Mouse (Mus musculus): ENCODE measurements around the gene Camkv. TPM values are rescaled to one million over a fixed set of nuclear protein-coding genes. Genes with fewer than 3 reads are reported as not detected.

Camkv gene
- total RNA-seq, 1 experiment from 2014 or later = 3.1 TPM

DNA sequence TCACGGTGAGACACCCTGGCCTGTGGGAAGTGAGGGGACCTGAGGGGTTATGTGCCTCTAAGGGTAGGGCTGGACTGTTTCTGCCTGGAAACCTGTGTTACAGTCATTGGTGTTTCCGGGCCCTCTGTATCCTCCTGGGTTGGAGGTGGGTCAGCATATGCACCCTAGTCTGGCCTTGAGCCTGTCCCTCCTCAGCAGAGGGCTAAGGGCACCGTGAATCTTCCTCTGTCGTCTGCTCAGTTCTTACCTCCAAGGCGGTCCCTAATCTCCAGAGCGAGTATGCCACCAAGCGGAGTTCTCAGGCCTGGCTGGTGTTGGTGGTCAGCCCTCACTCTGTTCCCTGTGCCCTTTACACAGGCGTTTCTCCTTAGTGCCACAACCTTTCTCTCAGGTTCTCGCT lies 27.4 kb downstream of the Camkv start:
- no peak for DNase-seq

DNA sequence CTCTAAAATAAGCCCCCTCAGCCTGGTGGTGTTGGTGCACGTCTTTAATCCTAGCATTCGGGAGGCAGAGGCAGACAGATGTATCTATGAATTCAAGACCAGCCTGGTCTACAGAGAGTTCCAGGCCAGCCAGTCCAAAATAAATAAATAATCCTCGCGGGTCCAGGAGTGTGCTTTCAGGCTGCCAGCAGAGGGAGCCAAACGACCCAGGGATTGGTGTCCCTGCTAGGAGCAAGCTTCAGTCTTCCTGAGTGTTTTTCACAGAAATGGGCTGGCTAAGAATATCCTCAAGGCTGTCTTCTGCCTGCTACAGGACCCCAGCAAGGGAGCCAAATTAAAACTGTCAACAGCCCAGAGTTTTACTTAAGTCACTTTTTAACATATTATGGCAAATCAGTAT lies 28.2 kb downstream of the Camkv start:
- peak; percentile 89 for DNase-seq

DNA sequence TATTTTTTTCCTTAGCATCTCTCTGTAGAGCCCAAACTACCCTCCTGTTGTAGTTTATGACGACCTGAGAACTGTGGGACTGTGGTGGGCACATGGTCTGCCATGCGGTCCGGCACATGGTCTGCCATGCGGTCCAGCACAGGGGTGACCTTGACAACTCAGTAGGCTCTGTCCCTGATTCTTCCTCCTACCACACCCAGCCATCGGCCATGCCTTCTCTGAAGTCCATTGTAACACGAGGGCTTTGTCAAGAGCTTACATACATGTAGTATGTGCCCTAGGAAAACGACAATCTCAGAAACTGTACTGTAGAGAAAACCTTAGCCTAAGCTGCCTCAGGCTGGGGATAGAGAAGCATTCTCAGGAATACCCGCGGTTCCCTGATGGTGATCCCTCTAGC lies 29.2 kb downstream of the Camkv start:
- DNase-seq = no peak

DNA sequence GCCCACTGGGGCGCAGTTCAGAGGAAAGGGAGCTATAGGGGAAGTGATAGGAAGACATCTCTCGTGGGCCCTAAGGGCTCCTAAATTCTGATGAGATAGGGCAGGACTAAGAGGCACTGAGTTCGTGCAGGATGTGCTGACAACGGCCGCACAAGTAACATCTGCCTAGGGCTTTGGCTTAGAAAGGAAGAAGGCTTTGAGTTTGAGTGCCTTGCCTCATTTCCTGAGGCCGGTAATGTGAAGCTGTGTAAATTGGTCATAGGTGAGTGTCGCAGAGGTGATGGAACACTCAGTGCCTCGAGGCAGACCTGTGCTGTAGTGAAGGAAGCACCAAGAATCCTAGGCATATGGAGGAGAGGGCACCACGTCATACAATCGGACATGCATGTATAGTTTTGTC lies 31.2 kb downstream of the Camkv start:
- no peak for DNase-seq

DNA sequence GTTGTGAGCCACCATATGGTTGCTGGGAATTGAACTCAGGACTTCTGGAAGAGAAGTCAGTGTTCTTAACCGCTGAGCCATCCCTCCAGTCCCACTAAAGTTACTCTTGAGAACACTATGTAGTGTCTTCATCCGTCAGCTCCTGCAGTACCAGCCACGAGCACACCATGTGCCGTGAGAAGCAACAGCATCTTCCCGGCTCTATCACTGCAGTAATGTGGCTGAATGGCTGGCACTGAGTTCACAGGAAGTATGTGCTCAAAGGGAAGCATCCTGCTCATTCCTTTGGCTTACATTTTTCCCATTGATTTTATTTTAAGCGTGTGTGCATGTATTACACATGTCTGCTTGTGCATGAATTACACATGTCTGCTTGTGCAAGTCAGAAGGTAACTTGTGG lies 32.0 kb downstream of the Camkv start:
- DNase-seq = no peak

DNA sequence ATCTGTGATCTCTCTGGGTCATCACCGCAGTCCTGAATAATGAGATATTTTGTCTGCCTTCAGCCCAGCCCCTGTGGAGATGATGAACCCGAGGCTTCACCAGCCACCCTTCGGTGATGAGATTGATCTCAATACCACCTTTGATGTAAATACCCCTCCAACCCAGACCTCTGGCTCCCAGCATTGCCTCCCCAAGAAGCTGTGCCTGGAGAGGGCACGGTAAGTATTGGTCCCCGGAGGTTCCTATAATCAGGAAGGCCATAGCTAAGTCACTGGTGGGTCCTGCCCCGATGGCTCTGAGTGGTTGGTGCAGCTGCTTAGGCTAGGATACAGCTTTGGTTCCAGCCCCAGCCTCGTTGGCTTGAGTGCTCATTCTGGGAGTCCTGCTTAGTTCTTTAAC lies 33.1 kb downstream of the Camkv start:
- DNase-seq = no peak

DNA sequence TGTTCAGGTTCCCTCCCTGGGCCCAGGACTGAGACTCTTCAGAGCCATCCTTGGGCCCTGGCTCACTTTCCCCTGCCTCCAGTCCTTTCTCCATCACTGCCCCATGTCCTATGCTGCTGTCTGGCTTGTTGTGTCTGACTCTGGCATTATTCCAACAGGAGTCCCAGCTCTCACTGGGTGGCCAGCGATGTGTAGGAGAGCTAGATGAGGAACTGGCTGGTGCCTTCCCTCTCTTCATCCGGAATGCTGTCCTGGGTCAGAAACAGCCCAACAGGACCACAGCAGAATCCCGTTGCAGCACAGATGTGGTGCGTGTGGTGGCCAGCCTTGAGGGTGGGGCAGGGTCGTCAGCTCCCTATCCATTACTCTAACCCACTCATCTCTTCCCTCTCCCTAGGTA lies 34.8 kb downstream of the Camkv start:
- DNase-seq = no peak

DNA sequence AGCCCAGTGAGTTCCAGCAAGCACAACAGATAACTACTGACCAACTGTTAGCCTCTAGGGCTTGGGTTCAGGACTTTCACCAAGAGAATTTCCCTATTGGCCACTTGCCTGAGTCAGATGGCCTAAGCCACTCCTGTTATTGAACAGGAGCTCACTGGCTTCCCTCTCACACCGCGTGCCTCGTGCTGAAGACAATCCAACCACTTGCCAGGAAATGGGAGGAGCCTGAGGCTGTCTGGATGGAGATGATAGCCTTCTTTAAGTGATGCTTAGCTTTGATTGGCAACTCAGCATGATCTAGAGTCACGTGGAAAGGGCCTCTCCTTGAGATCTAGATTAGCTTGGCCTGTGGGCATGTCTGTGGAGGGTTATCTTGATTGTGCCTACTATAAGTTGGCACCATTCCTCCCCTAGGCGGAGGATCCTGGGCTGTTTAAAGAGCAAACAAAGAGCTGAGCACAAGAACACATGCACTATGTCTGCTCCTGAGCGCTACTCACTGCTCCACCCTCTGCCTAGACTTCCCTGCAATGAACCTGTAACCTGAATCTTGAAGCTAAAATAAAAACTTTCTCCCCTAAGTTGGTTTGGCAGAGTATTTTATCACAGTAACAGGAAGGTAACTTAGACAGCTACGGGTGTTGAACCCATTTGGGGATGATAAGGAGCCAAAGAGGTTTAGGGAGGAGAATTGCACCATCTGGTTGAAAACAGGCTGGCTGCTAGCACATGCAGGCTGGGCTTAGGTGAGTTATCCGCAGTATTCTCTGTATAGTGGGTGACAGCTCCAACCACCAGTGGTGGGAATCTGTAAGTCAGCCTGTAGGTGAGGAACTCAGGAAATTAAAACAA lies 36.4 kb downstream of the Camkv start:
- no peak for DNase-seq

DNA sequence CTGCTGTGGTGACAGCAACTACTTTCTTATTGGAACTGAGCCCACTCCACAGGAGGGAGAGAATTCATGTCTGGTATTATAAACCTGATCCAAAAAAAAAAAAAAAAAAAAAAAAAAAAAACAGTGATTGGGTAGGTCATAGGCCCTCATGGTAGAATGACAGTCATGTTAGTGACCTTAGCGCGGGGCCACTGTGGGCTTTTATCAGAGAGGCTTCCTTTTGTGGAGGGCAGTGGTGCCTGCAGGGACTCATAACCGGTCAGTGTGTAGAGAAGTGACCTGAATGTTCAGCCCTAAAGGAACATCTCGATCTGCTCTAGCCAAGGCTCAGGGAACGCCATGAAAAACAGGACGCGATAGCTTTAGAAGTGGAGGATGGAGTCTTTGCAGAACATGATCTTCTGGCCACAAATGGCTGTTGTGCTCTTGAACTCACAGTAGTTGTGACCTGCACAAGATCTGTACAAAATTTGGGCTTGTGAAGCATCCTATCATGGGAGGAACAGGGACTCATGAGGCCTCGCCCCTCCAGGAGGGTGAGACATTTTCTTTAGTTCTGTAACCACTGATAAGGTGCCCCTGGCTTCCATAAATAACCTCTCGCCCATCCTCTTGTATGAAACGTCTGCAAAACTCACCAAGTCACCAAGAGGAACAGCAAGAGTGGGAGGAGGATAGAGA lies 39.2 kb downstream of the Camkv start:
- DNase-seq = no peak

DNA sequence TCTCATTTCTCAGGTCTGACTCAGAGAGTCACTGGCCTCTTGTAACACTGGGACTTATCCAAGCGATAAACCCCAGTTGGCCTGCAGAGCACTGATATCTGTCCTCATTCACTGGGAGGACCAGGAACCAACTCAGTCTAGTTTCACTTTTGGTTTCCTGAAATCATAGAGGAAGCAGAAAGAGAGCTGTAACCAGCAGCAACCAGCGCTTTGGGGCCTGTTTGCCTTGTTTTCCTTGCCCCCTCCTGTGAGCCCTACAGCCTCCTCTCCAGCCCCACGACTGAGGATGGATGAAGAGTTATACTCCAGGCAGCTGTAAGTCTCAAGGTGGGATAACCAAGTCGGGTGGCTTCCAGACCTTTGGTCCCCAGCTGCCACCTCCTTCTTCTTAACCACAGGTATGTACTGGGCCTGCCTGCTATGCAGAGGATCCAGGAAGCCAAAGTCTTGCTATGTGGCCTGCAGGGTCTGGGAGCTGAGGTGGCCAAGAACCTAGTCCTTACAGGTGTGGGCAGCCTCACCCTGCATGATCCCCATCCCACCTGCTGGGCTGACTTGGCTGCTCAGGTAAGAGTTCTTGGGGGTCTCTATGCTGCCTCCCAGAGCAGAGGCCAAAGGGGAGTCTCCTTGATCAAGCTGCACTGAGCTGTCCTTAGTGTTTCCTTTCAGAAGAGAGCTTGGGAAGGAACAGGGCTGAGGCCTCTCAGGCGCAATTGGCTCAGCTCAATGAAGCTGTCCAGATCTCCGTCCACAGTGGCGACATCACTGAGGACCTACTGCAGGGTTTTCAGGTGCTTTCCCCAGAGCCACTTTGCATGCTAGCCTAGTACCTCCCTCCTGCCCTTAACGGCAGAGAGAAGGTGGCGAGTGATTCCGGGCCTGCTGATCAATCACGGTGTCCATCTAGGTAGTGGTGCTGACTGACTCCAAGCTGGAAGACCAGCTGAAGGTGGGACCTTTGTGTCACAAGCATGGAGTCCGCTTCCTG lies 40.2 kb downstream of the Camkv start, which contains the start of gene Uba7:
Uba7 (plus strand) TSS at position 107 of the 988 bp plus-strand sequence.
- DNase-seq = no peak

DNA sequence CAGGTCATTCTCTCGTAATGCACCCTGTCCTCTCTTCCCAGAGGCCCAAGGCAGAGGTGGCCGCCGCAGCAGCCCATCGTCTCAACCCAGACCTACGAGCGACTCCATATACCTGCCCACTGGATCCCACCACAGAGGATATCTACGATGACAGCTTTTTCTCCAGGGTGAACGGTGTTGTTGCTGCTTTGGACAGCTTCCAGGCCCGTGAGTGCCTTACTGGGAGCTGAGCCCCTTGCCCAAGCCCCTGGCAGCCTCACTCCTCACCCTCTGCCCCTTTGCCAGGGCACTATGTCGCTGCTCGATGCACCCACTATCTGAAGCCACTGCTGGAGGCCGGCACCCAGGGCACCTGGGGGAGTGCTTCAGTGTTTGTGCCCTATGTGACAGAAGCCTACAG lies 43.3 kb downstream of the Camkv start:
- no peak for DNase-seq

DNA sequence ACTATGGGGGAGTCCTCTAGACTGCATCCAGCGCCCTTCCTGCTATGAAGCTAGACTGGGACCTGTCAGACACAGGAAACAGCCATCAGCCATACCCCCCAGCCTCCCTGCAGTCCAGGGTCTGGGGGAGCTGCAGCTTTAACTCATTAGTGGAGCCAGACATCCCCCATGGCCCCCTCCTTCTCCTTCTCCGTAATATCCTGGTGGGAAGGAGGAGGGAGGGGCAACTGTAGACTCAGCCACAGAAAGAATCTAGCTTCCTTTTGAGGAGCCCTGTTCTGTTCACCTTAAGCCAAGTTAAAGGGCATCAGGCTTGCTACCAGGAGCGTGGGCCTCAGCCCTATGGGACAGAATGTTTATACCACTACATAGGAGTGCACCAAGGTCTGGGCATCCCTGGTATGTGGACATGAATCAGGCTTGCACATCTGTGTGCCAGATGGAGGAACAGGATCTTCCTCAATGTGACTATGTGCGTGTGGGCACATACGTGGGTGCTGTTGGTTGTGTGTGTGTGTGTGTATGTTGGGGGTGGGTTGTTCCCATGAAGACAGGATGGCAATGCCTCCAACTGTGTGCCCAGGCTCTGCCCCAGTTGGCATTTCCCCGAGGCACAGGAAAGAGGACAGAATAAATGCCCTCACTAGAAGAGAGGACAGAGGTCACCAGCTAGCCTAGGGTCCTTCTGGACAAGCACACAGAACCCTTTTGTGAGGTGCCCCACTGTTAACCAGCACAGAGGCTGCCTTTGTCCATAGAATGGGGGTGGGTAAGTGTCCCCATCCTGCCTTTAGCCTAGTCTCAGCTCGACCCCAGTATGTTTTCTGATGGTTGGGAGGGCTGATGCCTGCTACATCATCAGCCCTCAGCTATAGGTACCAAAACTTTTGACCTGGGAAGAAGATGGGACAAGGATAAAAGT lies 46.5 kb downstream of the Camkv start:
- DNase-seq = no peak

DNA sequence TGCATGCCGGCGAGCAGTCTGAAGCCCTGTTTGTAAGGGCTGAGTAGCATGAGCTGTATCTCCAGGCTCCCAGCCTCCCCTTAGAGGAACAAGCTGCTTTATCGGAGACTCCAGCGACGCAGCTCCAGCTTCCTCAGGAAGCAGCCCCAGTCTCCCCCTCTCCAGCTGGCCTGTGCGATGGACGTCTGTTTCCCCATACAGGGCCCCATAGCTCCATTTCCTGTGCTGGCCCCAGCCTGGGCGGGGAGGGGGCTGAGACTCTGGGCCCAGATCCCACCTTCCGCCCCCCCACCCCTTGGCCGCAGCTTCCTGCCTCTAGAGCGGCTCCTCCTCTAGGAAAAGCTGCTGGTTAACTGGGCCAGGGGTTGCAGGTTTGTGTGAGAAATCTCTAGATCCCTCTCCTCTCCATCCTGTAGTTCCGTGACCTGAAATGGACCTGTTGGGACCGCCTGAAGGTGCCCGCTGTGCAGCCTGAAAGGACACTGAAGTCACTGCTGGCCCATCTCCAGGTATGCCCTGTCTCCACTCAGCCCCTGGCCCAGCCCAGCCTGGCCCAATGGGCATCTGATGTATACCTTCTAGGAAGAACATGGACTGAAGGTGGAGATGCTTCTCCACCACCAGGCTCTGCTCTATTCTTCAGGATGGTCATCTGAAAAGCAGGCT lies 47.3 kb downstream of the Camkv start, which contains the start of gene Gm20661:
Gm20661 (plus strand) TSS at position 378 of the 666 bp plus-strand sequence.
- peak; percentile 60 for DNase-seq

DNA sequence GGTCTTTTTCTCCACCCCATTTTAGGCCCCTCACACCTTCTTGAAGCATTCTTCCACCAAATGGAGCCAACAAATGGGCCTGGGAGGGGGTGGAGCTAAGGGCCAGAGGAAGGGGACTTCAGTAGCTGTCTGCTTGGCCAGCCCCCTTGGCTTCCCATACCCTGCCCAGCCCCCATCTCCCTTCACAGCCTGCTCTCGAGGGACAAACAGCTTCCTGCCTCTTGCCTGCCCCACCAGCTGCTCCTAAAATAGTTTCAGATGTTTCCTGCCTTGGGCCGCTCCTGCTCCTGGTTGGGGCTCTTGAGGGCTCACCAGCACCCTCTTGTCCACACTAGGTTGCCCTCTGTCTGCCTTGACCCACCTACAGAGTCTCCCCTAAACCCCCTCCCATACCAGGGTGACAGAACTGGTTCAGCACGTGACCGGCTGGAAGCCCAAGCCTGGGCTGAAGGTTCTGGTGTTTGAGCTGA lies 48.0 kb downstream of the Camkv start:
- peak; percentile 59 for DNase-seq

DNA sequence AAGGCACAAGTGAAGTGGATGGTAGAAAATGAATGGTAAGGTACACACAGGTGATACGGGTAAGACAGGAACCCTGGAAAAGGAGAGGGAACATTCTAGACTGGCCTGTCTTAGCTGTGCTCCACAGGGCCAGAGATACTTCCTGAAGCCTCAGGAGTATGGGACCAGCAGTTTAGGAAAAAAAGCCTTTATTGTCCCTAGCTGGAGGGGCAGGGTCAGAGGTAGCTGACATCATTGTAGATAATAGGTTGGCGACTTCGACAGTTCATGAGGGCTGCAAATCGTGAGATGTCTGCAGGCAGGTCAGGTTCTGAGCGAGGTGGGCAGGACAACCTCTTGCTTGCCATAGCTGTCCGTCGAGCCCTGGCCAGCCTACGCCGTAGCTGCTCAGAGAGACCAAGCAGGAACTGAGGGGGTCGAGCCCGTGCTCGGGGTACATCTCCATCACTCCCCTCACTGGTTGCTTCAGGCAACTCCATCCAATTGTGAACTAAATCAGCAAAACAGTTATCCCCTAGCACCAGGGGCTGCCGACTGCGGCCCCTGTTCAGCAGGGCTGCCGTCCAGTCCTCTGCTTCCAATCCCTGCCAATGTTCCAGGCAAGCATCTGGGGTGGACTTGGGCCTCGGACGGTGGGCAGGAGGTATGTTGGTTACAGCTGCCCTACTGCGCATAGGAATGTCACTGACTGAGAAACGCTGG lies 48.7 kb downstream of the Camkv start:
- DNase-seq = no peak

DNA sequence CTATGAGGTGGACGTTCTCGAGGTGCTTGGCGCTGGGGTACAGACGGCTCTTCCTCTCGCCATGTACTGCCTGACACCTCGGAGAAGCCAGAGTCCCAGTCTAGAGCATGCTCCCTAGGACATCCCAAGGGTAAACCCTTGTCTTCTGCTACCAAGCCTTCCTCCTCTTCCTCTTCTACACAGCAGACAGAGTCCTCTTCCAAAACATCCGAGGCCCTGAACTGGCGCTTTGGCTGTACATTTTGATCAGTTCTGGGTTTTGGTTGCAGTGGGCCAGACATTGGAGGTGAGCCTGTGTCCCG lies 49.2 kb downstream of the Camkv start:
- no peak for DNase-seq

DNA sequence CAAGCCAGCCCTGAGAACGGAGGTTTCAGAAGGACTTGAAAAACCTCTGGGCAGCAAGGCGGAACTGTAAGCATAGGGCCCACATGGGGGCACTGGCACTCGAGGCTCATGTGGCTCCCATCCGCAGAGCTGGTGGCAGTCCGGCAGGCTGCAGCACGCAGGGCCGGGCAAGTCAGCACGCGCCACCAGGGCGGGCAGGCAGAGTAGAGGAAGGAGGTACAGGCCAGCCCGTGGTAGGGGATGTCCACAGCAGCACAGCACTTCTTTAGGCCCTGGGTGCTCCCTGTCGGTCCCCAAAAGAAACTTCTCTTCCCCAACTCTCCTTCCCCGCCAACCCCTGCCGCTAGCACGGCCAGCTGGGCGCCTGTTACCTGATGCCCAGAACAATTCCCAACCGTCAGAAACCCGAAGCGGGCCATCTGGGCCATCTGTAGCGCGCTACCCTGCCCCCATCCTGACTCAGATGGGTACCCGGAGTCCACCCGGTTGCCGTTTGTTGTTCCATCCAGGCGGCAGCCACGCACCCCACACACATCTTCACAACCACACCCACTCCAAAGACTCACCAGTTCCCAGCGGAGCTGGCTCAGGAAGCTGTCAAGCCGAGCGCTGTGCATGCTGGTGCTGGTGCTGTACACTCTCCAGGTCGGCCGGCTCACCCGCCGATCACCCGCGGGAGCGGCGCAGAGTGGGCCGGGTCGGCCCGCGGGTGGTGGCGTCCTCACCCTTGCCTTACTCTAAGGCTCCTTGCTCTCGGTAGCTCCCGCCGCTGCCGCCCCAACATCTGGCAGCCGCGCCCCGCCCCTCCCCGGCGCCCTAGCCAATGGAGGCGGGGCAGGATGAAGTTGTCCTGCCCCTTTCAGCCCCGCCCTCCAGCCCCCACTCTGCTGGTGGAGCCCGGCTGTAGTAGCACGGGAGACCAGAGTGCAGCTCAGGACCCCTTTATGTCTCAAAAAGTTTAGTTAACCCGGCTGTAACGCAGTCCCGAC lies 50.0 kb downstream of the Camkv start, which contains the start of gene Inka1:
Inka1 (minus strand) TSS at position 749 of the 989 bp plus-strand sequence.
- peak; percentile 92 for DNase-seq

DNA sequence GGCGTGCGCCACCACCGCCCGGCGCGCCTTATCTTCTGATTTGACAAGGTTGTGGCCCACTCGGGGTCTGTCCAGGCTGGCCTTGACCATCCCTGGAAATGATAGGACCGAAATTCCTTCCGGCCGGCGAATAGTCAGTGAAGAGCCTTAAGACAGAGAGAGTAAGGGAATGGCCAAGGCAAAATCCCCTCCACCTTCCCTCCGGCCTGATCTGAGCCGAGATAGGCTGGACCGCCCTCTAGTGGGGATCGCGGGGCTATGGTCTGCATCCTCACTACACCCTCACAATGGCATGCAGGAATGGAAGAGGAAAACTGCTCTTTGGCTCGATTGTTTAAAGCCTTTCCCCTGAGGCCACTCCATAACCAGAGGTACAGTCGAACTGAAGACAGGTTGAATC lies 50.9 kb downstream of the Camkv start:
- DNase-seq = peak; percentile 81

DNA sequence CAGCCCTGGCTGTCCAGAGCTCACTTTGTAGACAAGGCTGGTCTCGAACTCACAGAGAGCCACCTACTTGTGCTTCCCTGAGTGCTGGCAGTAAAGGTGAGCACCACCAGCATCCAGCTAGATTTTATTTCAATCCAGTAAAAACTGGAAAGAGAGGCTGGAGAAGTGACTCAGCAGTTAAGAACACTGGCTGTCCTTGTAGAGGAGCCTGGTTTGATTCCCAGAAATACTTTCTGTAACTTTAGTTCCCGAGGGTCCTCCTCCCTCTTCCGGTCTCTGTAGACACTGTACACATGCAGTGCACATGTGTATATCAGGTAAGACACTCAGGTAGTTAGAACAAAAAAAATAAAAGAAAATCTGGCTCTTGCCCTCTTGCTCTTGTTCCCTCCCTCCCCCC lies 52.5 kb downstream of the Camkv start:
- DNase-seq = no peak

Data from adrenal gland, postnatal 25 days (tissue).